In genomic region chr5:121583765-121584501, GRCm38 (mm10) we compare ENCODE assay signal across 8 mouse cellular contexts. TPM values are rescaled to one million over a fixed set of nuclear protein-coding genes. Genes with fewer than 3 reads are reported as not detected.
DNase-seq lines count a peak whose midpoint lies in the region; ATAC-seq and TF ChIP-seq lines count a peak whose summit lies in the region.

No protein-coding gene starts in this region.

- TF ChIP-seq POLR2A in bone marrow, adult 2 months (IDR thresholded peaks at IDR 0.05; ENCODE audit: borderline replicate concordance, control insufficient read depth, low read depth, low read length) = no peak; the same call in 1 of the 2 replicates
- no peak for TF ChIP-seq POLR2A in small intestine, adult 2 months (IDR thresholded peaks at IDR 0.05; ENCODE audit: low read depth, low read length)

- no peak overlapping the region for H3K4me2 ChIP-seq in midbrain, embryonic 15.5 days

- ATAC-seq in midbrain, embryonic 15.5 days (replicated peaks) = no peak

- H3K27me3 ChIP-seq in small intestine, adult 2 months (ENCODE audit: control insufficient read depth, insufficient read depth, low read length) = no peaks in the 10 kb centered on the region
- H3K27me3 ChIP-seq in midbrain, embryonic 15.5 days (replicated peaks) = no peaks in the 10 kb centered on the region

- H3K9ac ChIP-seq in midbrain, embryonic 15.5 days = no peak overlapping the region

- peak; percentile 72 for DNase-seq in MN1 (ENCODE audit: low spot score)
- peak; percentile 32 to 68 for DNase-seq in frontal cortex, adult 2 months (ENCODE audit: extremely low spot score in 1 of 2, low spot score in 1 of 2)
- peak; percentile 94 for DNase-seq in heart, postnatal 4 days
- peak; percentile 55 for DNase-seq in left cerebral cortex, adult 11 months (ENCODE audit: low spot score)
- DNase-seq in lung, postnatal 14 days = peak; percentile 97

- TF ChIP-seq CTCF in bone marrow, adult 2 months (IDR thresholded peaks at IDR 0.05; ENCODE audit: control insufficient read depth, insufficient read depth, low read length) = peak; percentile 79
- TF ChIP-seq CTCF in small intestine, adult 2 months (IDR thresholded peaks at IDR 0.05; ENCODE audit: extremely low read depth, insufficient read length, insufficient replicate concordance, low read depth, low read length) = peak; percentile 73

- H3K4me1 ChIP-seq in bone marrow, adult 2 months (ENCODE audit: control insufficient read depth, insufficient read depth, low read length) = peaks cover 12% of the 10 kb centered on the region
- H3K4me1 ChIP-seq in small intestine, adult 2 months (ENCODE audit: control insufficient read depth, insufficient read depth, insufficient read length, low read length) = peaks cover 14% of the 10 kb centered on the region; the same call in 1 of the 2 replicates
- no peaks in the 10 kb centered on the region for H3K4me1 ChIP-seq in midbrain, embryonic 15.5 days

- peak overlapping the region; percentile 34 for H3K4me3 ChIP-seq in bone marrow, adult 2 months (replicated peaks; ENCODE audit: control insufficient read depth, low read depth, low read length)
- peak overlapping the region; percentile 44 for H3K4me3 ChIP-seq in small intestine, adult 2 months (ENCODE audit: low read depth, low read length)
- H3K4me3 ChIP-seq in midbrain, embryonic 15.5 days = no peak overlapping the region

- H3K9me3 ChIP-seq in midbrain, embryonic 15.5 days = no peaks in the 10 kb centered on the region

- 16% methylated on average over 12 of the region's 12 CpGs for WGBS in bone marrow, adult 2 months
- WGBS in small intestine, adult 2 months = 10% methylated on average over 12 of the region's 12 CpGs
- 58% methylated on average over 12 of the region's 12 CpGs for WGBS in midbrain, embryonic 15.5 days

- H3K36me3 ChIP-seq in small intestine, adult 2 months (ENCODE audit: control insufficient read depth, insufficient read depth, low read length) = peaks cover 9% of the 10 kb centered on the region
- H3K36me3 ChIP-seq in midbrain, embryonic 15.5 days (replicated peaks) = peaks cover 12% of the 10 kb centered on the region; the same call in 1 of the 2 replicates

- peak overlapping the region; percentile 71 for H3K27ac ChIP-seq in bone marrow, adult 2 months (ENCODE audit: control insufficient read depth, insufficient read depth, low read depth, low read length, poor library complexity)
- H3K27ac ChIP-seq in small intestine, adult 2 months (ENCODE audit: insufficient read depth, low read depth, low read length) = peak overlapping the region; percentile 97
- H3K27ac ChIP-seq in midbrain, embryonic 15.5 days = no peak overlapping the region

RNA-seq across cellular contexts. Expression of gene Aldh2, which starts 9.7 kb away (rescaled TPM):
- 151 and 336 TPM in 2 replicates for polyA plus RNA-seq in bone marrow, adult 2 months (2011; ENCODE audit: insufficient read depth, insufficient read length, low replicate concordance, missing spikeins)
- polyA plus RNA-seq in frontal cortex, adult 2 months (2012; rRNA removed) = 199 and 205 TPM in 2 replicates
- total RNA-seq in heart, postnatal 4 days (2021) = 100 to 1,000 TPM in 1 of 2 experiments, 10 to 100 TPM in 1; 95.1 to 103 TPM
- 308 and 324 TPM in 2 replicates for polyA plus RNA-seq in small intestine, adult 2 months (2012; rRNA removed)
- polyA plus RNA-seq in midbrain, embryonic 15.5 days (2015; fragmentation: Nextera tagmentation; extraction: Ambion mirVana) = 121 and 123 TPM in 2 replicates

RNA-seq across cellular contexts. Expression of gene Acad12, which starts 34.8 kb away (rescaled TPM):
- 1.3 and 2.1 TPM in 2 replicates for polyA plus RNA-seq in bone marrow, adult 2 months (2011; ENCODE audit: insufficient read depth, insufficient read length, low replicate concordance, missing spikeins)
- 4.0 and 4.7 TPM in 2 replicates for polyA plus RNA-seq in frontal cortex, adult 2 months (2012; rRNA removed)
- total RNA-seq in heart, postnatal 4 days (2021) = 10 to 100 TPM; 21.0 to 21.2 TPM
- 4.4 and 6.7 TPM in 2 replicates for polyA plus RNA-seq in small intestine, adult 2 months (2012; rRNA removed)
- 1.7 and 1.8 TPM in 2 replicates for polyA plus RNA-seq in midbrain, embryonic 15.5 days (2015; fragmentation: Nextera tagmentation; extraction: Ambion mirVana)

RNA-seq across cellular contexts. Expression of gene Mapkapk5, which starts 38.2 kb away (rescaled TPM):
- polyA plus RNA-seq in bone marrow, adult 2 months (2011; ENCODE audit: insufficient read depth, insufficient read length, low replicate concordance, missing spikeins) = 40.3 and 47.4 TPM in 2 replicates
- polyA plus RNA-seq in frontal cortex, adult 2 months (2012; rRNA removed) = 107 and 118 TPM in 2 replicates
- total RNA-seq in heart, postnatal 4 days (2021) = 10 to 100 TPM; 55.7 to 61.0 TPM
- polyA plus RNA-seq in small intestine, adult 2 months (2012; rRNA removed) = 20.4 and 36.5 TPM in 2 replicates
- 67.5 and 67.7 TPM in 2 replicates for polyA plus RNA-seq in midbrain, embryonic 15.5 days (2015; fragmentation: Nextera tagmentation; extraction: Ambion mirVana)

RNA-seq across cellular contexts. Expression of gene Adam1a, which starts 38.7 kb away (rescaled TPM):
- polyA plus RNA-seq in bone marrow, adult 2 months (2011; ENCODE audit: insufficient read depth, insufficient read length, low replicate concordance, missing spikeins) = 2.6 and 2.7 TPM in 2 replicates
- 23.8 and 24.2 TPM in 2 replicates for polyA plus RNA-seq in frontal cortex, adult 2 months (2012; rRNA removed)
- 1 to 10 TPM; 3.1 to 3.8 TPM for total RNA-seq in heart, postnatal 4 days (2021)
- polyA plus RNA-seq in small intestine, adult 2 months (2012; rRNA removed) = 1.9 and 3.7 TPM in 2 replicates
- polyA plus RNA-seq in midbrain, embryonic 15.5 days (2015; fragmentation: Nextera tagmentation; extraction: Ambion mirVana) = 5.8 and 7.3 TPM in 2 replicates

RNA-seq across cellular contexts. Expression of gene Gm42878, which starts 38.7 kb away (rescaled TPM):
- polyA plus RNA-seq in bone marrow, adult 2 months (2011; ENCODE audit: insufficient read depth, insufficient read length, low replicate concordance, missing spikeins) = 0.23 TPM in 1 of 2 replicates, not detected in the other
- 0.42 and 0.48 TPM in 2 replicates for polyA plus RNA-seq in frontal cortex, adult 2 months (2012; rRNA removed)
- total RNA-seq in heart, postnatal 4 days (2021) = not detected
- not detected in 2 replicates for polyA plus RNA-seq in small intestine, adult 2 months (2012; rRNA removed)
- polyA plus RNA-seq in midbrain, embryonic 15.5 days (2015; fragmentation: Nextera tagmentation; extraction: Ambion mirVana) = 0.47 TPM in 1 of 2 replicates, not detected in the other
